Mouse (Mus musculus) C2C12 (cell line): ENCODE measurements at regions not wholly inside any gene's neighbourhood (a gene's known extent, or its start where the extent isn't known, plus 50 kb on each side); places are given as distances from the start of the nearest gene placed in this dataset.

Source experiments
- H3K27me3 ChIP-seq: one replicate; pipeline ENCODE4 v1.6.1; 2011; ENCODE audit not compliant: control insufficient read depth, insufficient read depth, insufficient read length
- H3K36me3 ChIP-seq: one replicate; pipeline ENCODE4 v1.6.1; 2011; ENCODE audit not compliant: control insufficient read depth, insufficient read depth
- H3K4me3 ChIP-seq: one replicate; pipeline ENCODE4 v1.5.1; 2011; ENCODE audit warnings: mild to moderate bottlenecking, control low read depth; ENCODE audit not compliant: poor library complexity, insufficient read depth, severe bottlenecking
- H3K79me2 ChIP-seq: one replicate; pipeline ENCODE4 v1.6.1; 2011; ENCODE audit not compliant: control insufficient read depth, insufficient read depth
- H3K79me3 ChIP-seq: one replicate; pipeline ENCODE4 v1.6.1; 2011; ENCODE audit warnings: low read depth, control low read depth
- H3ac ChIP-seq: one replicate; pipeline ENCODE3; 2011; ENCODE audit warnings: low read depth; ENCODE audit not compliant: control insufficient read depth, insufficient read length
- CEBPB ChIP-seq: IDR thresholded peaks from one replicate; pipeline ENCODE4 v1.6.1; 2011; ENCODE audit warnings: low read depth, mild to moderate bottlenecking, control low read depth, moderate library complexity
- CTCF ChIP-seq: IDR thresholded peaks from one replicate; pipeline ENCODE4 v1.5.1; 2011; ENCODE audit not compliant: control insufficient read depth, insufficient read depth, insufficient read length
- FOSL1 ChIP-seq: IDR thresholded peaks from one replicate; pipeline ENCODE4 v1.8.0; 2011; ENCODE audit warnings: mild to moderate bottlenecking, low read length; ENCODE audit not compliant: poor library complexity, insufficient read depth, severe bottlenecking
- MAX ChIP-seq: IDR thresholded peaks from one replicate; pipeline ENCODE4 v1.6.1; 2011; ENCODE audit warnings: mild to moderate bottlenecking, control low read depth
- MYOD1 ChIP-seq: IDR thresholded peaks from one replicate; pipeline ENCODE4 v1.6.1; 2011; ENCODE audit warnings: low read depth; ENCODE audit not compliant: control insufficient read depth, insufficient read length
- MYOG ChIP-seq: IDR thresholded peaks from one replicate; pipeline ENCODE4 v1.6.1; 2011; ENCODE audit not compliant: control insufficient read depth, insufficient read length; ENCODE audit errors: extremely low read depth
- USF1 ChIP-seq: IDR thresholded peaks from one replicate; pipeline ENCODE4 v1.6.1; 2011; ENCODE audit warnings: low read depth, mild to moderate bottlenecking, control low read depth, moderate library complexity

- TF ChIP-seq CTCF: no peak
- TF ChIP-seq MAX: no peak
- TF ChIP-seq MYOG: no peak
- no peak for TF ChIP-seq FOSL1
- no peak for TF ChIP-seq CEBPB
- no peak for TF ChIP-seq USF1
- no peak for TF ChIP-seq MYOD1
- Histone ChIP-seq H3K4me3 (no peak overlapping the region), H3K79me2 (no peaks in the 10 kb centered on the region)
Observed at GRCm38 (mm10) chr8:87093716-87094115, 208.7 kb upstream of the N4bp1 start.

DNA sequence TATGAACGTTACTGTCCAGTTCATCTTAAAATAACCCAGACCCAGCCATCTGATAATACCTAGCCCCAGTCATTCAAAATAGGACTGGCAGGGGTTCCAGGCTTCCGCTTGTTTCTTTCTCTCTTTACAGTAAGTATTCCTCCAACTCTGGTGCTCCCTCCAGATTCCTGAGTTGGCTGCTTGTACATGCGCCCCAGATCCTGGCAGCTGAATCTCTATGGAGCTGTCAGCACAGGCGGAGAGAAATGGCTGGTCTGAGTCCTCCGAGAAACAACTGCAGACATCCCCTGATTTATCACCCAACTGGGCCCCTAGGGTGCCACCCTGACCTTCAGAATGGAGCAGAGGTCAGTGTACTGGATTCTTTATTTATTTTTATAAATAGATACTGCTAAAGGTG, 208.0 kb upstream of the N4bp1 start:
- Histone ChIP-seq H3ac (no peak overlapping the region), H3K27me3 (peaks cover 5% of the 10 kb centered on the region), H3K36me3 (no peaks in the 10 kb centered on the region), H3K4me3 (no peak overlapping the region), H3K79me3 (no peaks in the 10 kb centered on the region), H3K79me2 (no peaks in the 10 kb centered on the region)
- no peak for TF ChIP-seq CEBPB
- no peak for TF ChIP-seq CTCF
- no peak for TF ChIP-seq FOSL1
- TF ChIP-seq MAX: no peak
- no peak for TF ChIP-seq MYOD1
- no peak for TF ChIP-seq MYOG
- TF ChIP-seq USF1: no peak

More at GRCm38 (mm10) chr8:87093716-87094115, 208.7 kb upstream of the N4bp1 start:
- H3ac ChIP-seq: no peak overlapping the region
- H3K27me3 ChIP-seq: peaks cover 5% of the 10 kb centered on the region
- no peaks in the 10 kb centered on the region for H3K36me3 ChIP-seq
- H3K79me3 ChIP-seq: no peaks in the 10 kb centered on the region

- Histone ChIP-seq H3K79me2 (no peaks in the 10 kb centered on the region), H3K36me3 (no peaks in the 10 kb centered on the region), H3K4me3 (no peak overlapping the region), H3K27me3 (no peaks in the 10 kb centered on the region), H3ac (no peak overlapping the region), H3K79me3 (no peaks in the 10 kb centered on the region)
- no peak for TF ChIP-seq MAX
- TF ChIP-seq CEBPB: no peak
- no peak for TF ChIP-seq MYOG
- TF ChIP-seq FOSL1: no peak
Observed at GRCm38 (mm10) chr8:87087451-87088095, 202.5 kb upstream of the N4bp1 start.

DNA sequence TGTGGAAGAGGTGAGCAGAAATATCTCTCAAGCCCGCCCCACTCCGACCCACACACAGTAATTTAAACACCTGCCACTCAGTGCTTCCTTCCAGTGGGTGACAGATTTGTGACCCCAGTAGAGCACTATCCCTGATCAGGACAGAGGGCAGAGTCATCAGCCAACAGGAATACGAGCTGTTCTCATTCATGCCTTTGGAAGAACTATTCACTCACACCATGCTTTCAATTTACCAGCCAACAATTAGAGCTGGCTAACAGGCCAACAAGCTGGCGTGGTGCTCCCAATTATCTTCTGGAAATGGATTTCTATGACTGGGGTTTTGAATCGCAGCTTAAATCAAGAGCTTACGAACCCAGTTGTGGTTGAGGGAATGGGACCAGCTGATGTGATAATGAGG, 193.2 kb upstream of the N4bp1 start:
- H3K27me3 ChIP-seq: no peaks in the 10 kb centered on the region
- no peaks in the 10 kb centered on the region for H3K79me3 ChIP-seq
- no peak overlapping the region for H3K4me3 ChIP-seq
- TF ChIP-seq CEBPB (no peak), MAX (no peak), FOSL1 (no peak), MYOG (no peak)
- H3ac ChIP-seq: no peak overlapping the region
- no peaks in the 10 kb centered on the region for H3K79me2 ChIP-seq
- no peaks in the 10 kb centered on the region for H3K36me3 ChIP-seq

- Histone ChIP-seq H3K4me3 (no peak overlapping the region), H3K36me3 (no peaks in the 10 kb centered on the region), H3K79me3 (no peaks in the 10 kb centered on the region), H3K79me2 (no peaks in the 10 kb centered on the region), H3ac (no peak overlapping the region), H3K27me3 (no peaks in the 10 kb centered on the region)
- no peak for TF ChIP-seq MYOD1
- TF ChIP-seq MYOG: no peak
- TF ChIP-seq CEBPB: no peak
- TF ChIP-seq MAX: no peak
- TF ChIP-seq CTCF: no peak
- no peak for TF ChIP-seq FOSL1
- TF ChIP-seq USF1: no peak
Observed at GRCm38 (mm10) chr8:87075921-87076320, 190.9 kb upstream of the N4bp1 start.

DNA sequence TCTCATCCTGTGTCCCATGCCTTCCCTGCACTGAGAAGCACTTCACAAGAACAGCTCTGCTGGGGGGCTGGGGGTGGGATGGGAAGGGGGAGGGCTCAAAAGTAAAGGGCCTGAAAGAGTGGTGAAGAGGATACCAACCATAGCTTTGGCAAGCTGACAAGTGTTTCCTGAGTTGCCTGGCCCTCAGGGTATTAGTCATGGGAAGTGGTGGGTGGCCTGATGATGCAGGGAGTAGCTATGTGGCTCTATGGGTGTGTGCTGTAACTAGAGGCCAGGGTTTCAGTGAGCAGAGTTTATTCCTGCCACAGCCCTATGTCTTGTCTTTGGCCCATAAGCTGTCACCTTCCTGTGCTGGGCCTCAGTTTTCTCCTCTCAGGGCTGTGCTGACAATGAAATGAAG, 186.2 kb upstream of the N4bp1 start:
- Histone ChIP-seq H3K79me3 (no peaks in the 10 kb centered on the region), H3K27me3 (no peaks in the 10 kb centered on the region), H3K4me3 (no peak overlapping the region), H3K79me2 (no peaks in the 10 kb centered on the region), H3ac (no peak overlapping the region), H3K36me3 (no peaks in the 10 kb centered on the region)
- TF ChIP-seq MYOD1 (peak; percentile 9), MAX (peak; percentile 26), MYOG (no peak), CEBPB (peak; percentile 33), FOSL1 (peak; percentile 87)
